Mouse (Mus musculus) spleen, adult 2 months (tissue): Measurements from ENCODE around the gene Eral1.

Experiments used
- CTCF ChIP-seq: fragments of 200-500 bp; IDR thresholded peaks from 2 replicates; pipeline ENCODE4 v1.5.1; 2011; ENCODE audit warnings: mild to moderate bottlenecking, inconsistent platforms; ENCODE audit not compliant: insufficient read depth, insufficient read length, insufficient replicate concordance; ENCODE audit errors: extremely low read depth
- POLR2A ChIP-seq: fragments of 200-500 bp; IDR thresholded peaks from 2 replicates; pipeline ENCODE4 v1.6.1; 2011; ENCODE audit warnings: low read depth, low read length, inconsistent platforms

DNA sequence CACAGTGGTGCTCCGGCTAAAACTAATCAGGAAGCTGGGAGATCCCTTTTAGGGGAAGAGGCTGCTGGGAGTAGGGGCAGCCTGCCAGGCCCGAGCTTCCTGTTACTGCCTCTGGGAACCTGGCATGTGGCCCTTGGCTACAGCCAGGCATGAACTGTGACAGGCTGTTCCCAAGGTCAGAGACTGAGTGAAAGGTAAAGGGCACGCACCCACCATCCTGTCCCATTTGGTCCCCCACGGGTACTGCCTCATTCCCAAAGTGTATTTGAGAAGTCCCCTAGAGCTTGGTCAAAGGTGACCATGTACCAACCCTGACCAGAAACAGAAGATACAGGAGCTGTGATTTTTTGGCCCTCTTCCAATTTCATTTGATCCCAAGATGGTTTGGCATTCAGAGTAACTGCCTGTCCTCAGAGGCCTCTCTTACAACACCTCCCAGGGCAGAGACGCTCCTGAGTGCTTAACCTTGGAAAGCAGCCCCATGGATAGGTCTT lies 35.4 kb downstream of the Eral1 start:
- TF ChIP-seq CTCF (no peak), POLR2A (no peak)
